Comparison of ENCODE assay signal across 9 mouse cellular contexts in genomic region chr1:180407171-180407671, GRCm38 (mm10).
DNase-seq lines count a peak whose midpoint lies in the region; ATAC-seq and TF ChIP-seq lines count a peak whose summit lies in the region.
"Had no signal": no experiment of that assay in that cellular context is flagged by ENCODE, and none has a peak within 500 bp of the region (broad histone marks: within the 10 kb centered on the region; RNA-seq: fewer than 3 reads in every experiment).

No protein-coding gene starts in this region.

- no peaks in the 10 kb centered on the region for H3K36me3 ChIP-seq in forebrain, embryonic 15.5 days
- no peaks in the 10 kb centered on the region for H3K36me3 ChIP-seq in lung, embryonic 14.5 days (ENCODE audit: insufficient read depth)

- peaks cover 7% of the 10 kb centered on the region; the same call in 1 of the 2 replicates for H3K4me1 ChIP-seq in forebrain, embryonic 15.5 days
- H3K4me1 ChIP-seq in lung, embryonic 14.5 days (ENCODE audit: insufficient read depth): peaks cover 28% of the 10 kb centered on the region
- peaks cover 47% of the 10 kb centered on the region for H3K4me1 ChIP-seq in olfactory bulb, adult 2 months (ENCODE audit: control insufficient read depth, insufficient read depth, low read length)

- peak; percentile 85 for ATAC-seq in forebrain, embryonic 15.5 days (replicated peaks)
- ATAC-seq in lung, embryonic 14.5 days (ENCODE audit: insufficient read depth): peak; percentile 48

- no peak for TF ChIP-seq POLR2A in olfactory bulb, adult 2 months (IDR thresholded peaks at IDR 0.05; ENCODE audit: insufficient read depth, low read depth, low read length)

- no peak for DNase-seq in left cerebral cortex, adult 2 months (ENCODE audit: extremely low spot score in 1 of 2, low spot score in 2 of 2)
- DNase-seq in left cerebral cortex, adult 9 months (ENCODE audit: low spot score in 2 of 2): no peak
- DNase-seq in c-Kit-positive CD71-positive TER-119-negative erythroid progenitor cells, embryonic 14.5 days (ENCODE audit: low read depth): peak; percentile 65
- peak; percentile 83 for DNase-seq in kidney, adult 11 months
- DNase-seq in lung, embryonic 14.5 days: peak; percentile 86
- DNase-seq in urinary bladder, adult 2 months (ENCODE audit: low spot score): peak; percentile 55

- H3K4me3 ChIP-seq in left cerebral cortex, adult 2 months: no peak overlapping the region
- H3K4me3 ChIP-seq in forebrain, embryonic 15.5 days: peak overlapping the region; percentile 23
- H3K4me3 ChIP-seq in lung, embryonic 14.5 days (ENCODE audit: low read depth, low read length): no peak overlapping the region
- H3K4me3 ChIP-seq in olfactory bulb, adult 2 months (ENCODE audit: insufficient read depth, low read depth, low read length): no peak overlapping the region
- H3K4me3 ChIP-seq: erythroblast, embryonic 14.5 days had no signal

- peak overlapping the region; percentile 69 for H3K27ac ChIP-seq in left cerebral cortex, adult 2 months
- H3K27ac ChIP-seq in forebrain, embryonic 15.5 days (replicated peaks): no peak overlapping the region
- H3K27ac ChIP-seq in lung, embryonic 14.5 days (ENCODE audit: low read depth): peak overlapping the region; percentile 58
- H3K27ac ChIP-seq in olfactory bulb, adult 2 months (ENCODE audit: insufficient read depth, low read depth, low read length): peak overlapping the region; percentile 43; the same call in 1 of the 2 replicates

- H3K9ac ChIP-seq in forebrain, embryonic 15.5 days (replicated peaks): peak overlapping the region; percentile 28
- no peak overlapping the region for H3K9ac ChIP-seq in lung, embryonic 14.5 days

- 12% methylated on average over 16 of the region's 16 CpGs for WGBS in forebrain, embryonic 15.5 days
- 17% methylated on average over 16 of the region's 16 CpGs for WGBS in lung, embryonic 14.5 days
- 15% methylated on average over 16 of the region's 16 CpGs for WGBS in olfactory bulb, adult 2 months

- no peaks in the 10 kb centered on the region for H3K27me3 ChIP-seq in forebrain, embryonic 15.5 days
- no peaks in the 10 kb centered on the region for H3K27me3 ChIP-seq in lung, embryonic 14.5 days (ENCODE audit: insufficient read depth, low read length)

- H3K9me3 ChIP-seq in forebrain, embryonic 15.5 days: no peaks in the 10 kb centered on the region
- no peaks in the 10 kb centered on the region for H3K9me3 ChIP-seq in lung, embryonic 14.5 days (ENCODE audit: low read depth, low read length)

- intact Hi-C loops in left cerebral cortex, adult 2 months (cut with DNase I): loop anchor here (1.0 to 5.0 kb wide), 2 partner anchors 139 to 240 kb away; no protein-coding TSS in a partner anchor

- peak overlapping the region; percentile 39 for H3K4me2 ChIP-seq in forebrain, embryonic 15.5 days (replicated peaks)
- peak overlapping the region; percentile 42 for H3K4me2 ChIP-seq in lung, embryonic 14.5 days

- peak; percentile 81 for TF ChIP-seq CTCF in left cerebral cortex, adult 2 months (IDR thresholded peaks at IDR 0.05)
- TF ChIP-seq CTCF in lung, embryonic 14.5 days (IDR thresholded peaks at IDR 0.05; ENCODE audit: low read depth): peak; percentile 78
- TF ChIP-seq CTCF in olfactory bulb, adult 2 months (IDR thresholded peaks at IDR 0.05; ENCODE audit: insufficient read depth, low read depth, low read length): peak; percentile 89

Comparison
In these comparisons a context has a peak if more than half of its experiments do, and no peak if none do; other contexts are left out.
1. DNase-seq: peak in c-Kit-positive CD71-positive TER-119-negative erythroid progenitor cells, embryonic 14.5 days (single experiment), kidney, adult 11 months (single experiment), lung, embryonic 14.5 days (single experiment) and urinary bladder, adult 2 months (single experiment); none in left cerebral cortex, adult 2 months (0 of 2) and left cerebral cortex, adult 9 months (0 of 2).
2. Peak in every context shown above with its lines, with median percentiles within 50 percentile points of each other: CTCF ChIP-seq.